Mouse (Mus musculus) liver, embryonic 13.5 days (tissue): ENCODE data around the gene Guca2a. TPM values are rescaled to one million over a fixed set of nuclear protein-coding genes. Genes with fewer than 3 reads are reported as not detected.

Experiments used
- ATAC-seq: fragments of 200-750 bp; cut with Nextera tagmentation; 2 replicates; pipeline ENCODE4 v1.8.0; 2017; ENCODE audit warnings: low read depth, mild to moderate bottlenecking, moderate number of reproducible peaks, moderate library complexity
- DNase-seq: peaks from one replicate; pipeline ENCODE4 v3.0.0; 2022
- H3K27ac ChIP-seq: fragments of 300-500 bp; sonication (generic); 2 replicates; pipeline ENCODE4 v1.5.1; 2015; ENCODE audit warnings: moderate library complexity, mild to moderate bottlenecking, inconsistent platforms
- H3K27me3 ChIP-seq: fragments of 300-500 bp; sonication (generic); 2 replicates; pipeline ENCODE4 v1.6.1; 2015; ENCODE audit warnings: mild to moderate bottlenecking, inconsistent platforms
- H3K36me3 ChIP-seq: fragments of 300-500 bp; sonication (generic); 2 replicates; pipeline ENCODE4 v1.6.1; 2015; ENCODE audit warnings: mild to moderate bottlenecking, inconsistent platforms
- H3K4me1 ChIP-seq: fragments of 300-500 bp; sonication (generic); replicated peaks from 2 replicates; pipeline ENCODE4 v1.6.1; 2015; ENCODE audit warnings: inconsistent platforms
- H3K4me2 ChIP-seq: fragments of 300-500 bp; sonication (generic); 2 replicates; pipeline ENCODE4 v1.6.1; 2015; ENCODE audit warnings: inconsistent platforms, mild to moderate bottlenecking, moderate library complexity
- H3K4me3 ChIP-seq: fragments of 300-500 bp; sonication (generic); replicated peaks from 2 replicates; pipeline ENCODE4 v1.5.1; 2015; ENCODE audit warnings: mild to moderate bottlenecking, inconsistent platforms
- H3K9ac ChIP-seq: fragments of 300-500 bp; sonication (generic); 2 replicates; pipeline ENCODE4 v1.6.1; 2015; ENCODE audit warnings: mild to moderate bottlenecking, inconsistent platforms
- H3K9me3 ChIP-seq: fragments of 300-500 bp; sonication (generic); replicated peaks from 2 replicates; pipeline ENCODE4 v1.6.1; 2016; ENCODE audit warnings: inconsistent platforms
- WGBS: fragments of 180-500 bp; shearing (Covaris S2); methylation state at CpG from one replicate; pipeline ENCODE4 v1.1.7; 2015; ENCODE audit not compliant: insufficient replicate concordance; 5-methylcytosine and 5-hydroxymethylcytosine counted together
- polyA plus RNA-seq: library from polyadenylated mRNA; unstranded; fragments of >200 nt; fragmentation: Nextera tagmentation; extraction: Ambion mirVana; gene quantifications from 2 replicates; pipeline ENCODE4 v1.2.1, GENCODE M21; 2015

Gene Guca2a
- polyA plus RNA-seq, 1 experiment from 2014 or later, result not detected

DNA sequence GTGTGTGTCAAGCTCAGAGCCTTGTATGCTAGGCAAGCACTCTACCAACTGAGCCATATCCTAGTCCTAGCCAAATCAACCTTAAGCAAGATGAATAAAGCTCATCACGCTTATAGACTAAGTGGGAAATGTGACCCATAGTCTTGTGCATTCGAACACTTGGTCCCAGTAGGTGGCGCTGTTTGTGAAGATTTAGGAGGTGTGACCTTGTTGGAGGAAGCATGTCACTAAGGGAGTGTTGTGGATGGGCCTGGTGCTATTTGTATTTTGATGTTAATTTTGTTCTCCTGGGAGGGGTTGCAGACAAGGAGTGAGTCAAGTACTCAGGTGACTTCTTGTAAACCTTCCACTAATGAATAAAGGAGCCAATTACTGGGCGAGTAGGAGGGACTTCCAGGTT lies 5.2 kb downstream of the Guca2a start:
- Histone ChIP-seq H3K4me3 (no peak overlapping the region), H3K4me1 (no peaks in the 10 kb centered on the region), H3K27me3 (no peaks in the 10 kb centered on the region), H3K36me3 (no peaks in the 10 kb centered on the region), H3K9me3 (no peaks in the 10 kb centered on the region; the same call in 1 of the 2 replicates), H3K27ac (no peak overlapping the region), H3K9ac (no peak overlapping the region), H3K4me2 (no peak overlapping the region)
- 66% methylated on average over 4 of the region's 4 CpGs for WGBS
- ATAC-seq, result no peak
- no peak for DNase-seq

DNA sequence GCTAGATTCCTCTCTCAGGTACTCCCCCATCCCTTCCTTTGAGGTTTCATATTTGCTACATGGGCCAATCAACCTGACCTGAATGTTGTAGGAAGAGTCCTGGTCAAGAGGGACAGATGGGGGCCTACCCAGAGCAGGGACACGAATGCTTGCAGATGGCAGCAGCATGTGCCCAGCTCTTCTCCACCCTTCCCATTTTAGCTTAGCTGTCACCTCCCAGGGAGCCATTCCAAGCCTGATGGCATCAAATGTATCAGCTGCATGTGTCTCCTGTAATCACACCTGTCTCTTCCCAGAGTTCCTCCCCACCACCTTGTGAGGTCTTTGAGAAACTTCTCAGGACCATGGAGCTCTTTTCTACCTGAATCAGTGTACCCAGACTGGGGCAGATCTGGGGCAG lies 19.5 kb downstream of the Guca2a start:
- DNase-seq (no peak), ATAC-seq (no peak)
- H3K9ac ChIP-seq, result no peak overlapping the region
- H3K4me1 ChIP-seq, result no peaks in the 10 kb centered on the region
- H3K27me3 ChIP-seq, result no peaks in the 10 kb centered on the region
- no peak overlapping the region for H3K4me3 ChIP-seq
- 50% methylated on average over 1 of the region's 1 CpGs for WGBS
- H3K27ac ChIP-seq, result no peak overlapping the region
- no peaks in the 10 kb centered on the region for H3K9me3 ChIP-seq
- no peak overlapping the region for H3K4me2 ChIP-seq
- no peaks in the 10 kb centered on the region for H3K36me3 ChIP-seq

DNA sequence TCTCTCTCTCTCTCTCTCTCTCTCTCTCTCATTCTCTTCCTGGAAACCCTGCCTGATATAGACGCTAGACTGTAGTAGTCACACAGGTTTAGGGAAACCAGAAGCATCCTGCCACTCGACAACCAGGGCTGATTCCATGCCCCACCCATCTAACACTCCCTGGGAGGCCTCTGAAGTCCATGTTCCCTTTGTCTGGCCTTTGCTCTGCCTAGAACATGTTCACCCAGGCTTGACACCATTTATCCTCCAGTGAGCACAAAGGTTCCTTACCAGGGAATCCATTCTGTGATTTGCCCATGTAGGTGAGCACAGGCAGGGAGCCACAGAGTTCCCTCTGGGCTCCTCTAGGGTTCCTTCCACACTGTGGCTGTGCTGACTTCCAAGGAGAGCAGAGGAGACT lies 20.7 kb downstream of the Guca2a start:
- H3K4me2 ChIP-seq, result no peak overlapping the region

DNA sequence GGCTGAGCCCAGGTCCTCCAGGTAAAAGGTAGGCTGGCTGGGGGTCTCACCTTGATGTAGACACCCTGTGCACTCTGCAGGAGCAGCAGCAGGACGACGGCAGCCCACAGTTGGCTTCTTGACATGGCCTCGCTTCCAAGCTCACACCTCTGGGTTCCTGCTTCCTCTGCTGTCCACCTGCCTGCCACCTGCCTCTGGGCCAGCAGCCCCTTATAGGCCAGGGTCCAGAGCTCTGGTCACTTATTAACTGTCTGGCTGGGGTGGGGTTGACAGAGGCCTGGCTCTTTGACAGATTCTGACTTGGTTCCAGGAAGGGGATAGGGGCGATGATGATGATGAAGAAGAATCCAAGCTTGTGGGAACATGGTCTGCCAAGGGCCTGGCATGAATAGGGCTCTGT lies 21.2 kb downstream of the Guca2a start, which contains the start of gene Guca2b:
Gene Guca2b (minus strand): TSS at position 224 of the 400 bp plus-strand sequence.
- ATAC-seq (no peak), DNase-seq (no peak)
- H3K4me2 ChIP-seq, result no peak within 1 kb of the TSS
- H3K4me3 ChIP-seq, result no peak within 1 kb of the TSS
- H3K9me3 ChIP-seq, result no peaks in the 10 kb centered on the region
- H3K9ac ChIP-seq, result no peak within 1 kb of the TSS
- no peaks in the 10 kb centered on the region for H3K27me3 ChIP-seq
- 55% methylated on average over 4 of the region's 4 CpGs for WGBS
- H3K4me1 ChIP-seq, result no peaks in the 10 kb centered on the region
- H3K27ac ChIP-seq, result no peak within 1 kb of the TSS
- no peaks in the 10 kb centered on the region for H3K36me3 ChIP-seq

More for the DNA sequence above, 20.7 kb downstream of the Guca2a start:
- DNase-seq (no peak), ATAC-seq (no peak)
- Histone ChIP-seq H3K9ac (no peak overlapping the region), H3K4me1 (no peaks in the 10 kb centered on the region), H3K27ac (no peak overlapping the region), H3K4me3 (no peak overlapping the region), H3K36me3 (no peaks in the 10 kb centered on the region), H3K9me3 (no peaks in the 10 kb centered on the region), H3K27me3 (no peaks in the 10 kb centered on the region)
- 8% methylated on average over 1 of the region's 2 CpGs for WGBS

DNA sequence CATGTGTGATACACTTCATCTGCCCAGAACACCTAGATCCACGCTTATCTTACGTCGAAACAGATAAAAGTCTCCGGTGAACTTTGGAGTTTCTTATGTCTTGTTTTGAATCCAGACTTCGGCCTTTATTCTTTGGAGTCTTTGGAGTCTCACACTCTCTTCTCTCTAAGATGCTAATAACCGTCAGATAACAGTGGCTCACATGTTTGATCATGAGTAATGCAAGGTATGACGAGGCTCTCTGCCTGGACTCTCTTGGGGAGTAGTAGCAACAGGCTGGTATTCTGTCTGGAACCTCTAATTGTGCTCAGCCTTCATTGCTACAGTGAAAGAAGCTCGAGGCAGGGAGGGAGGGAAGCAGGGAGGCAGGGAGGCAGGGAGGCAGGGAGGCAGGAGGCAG lies 22.5 kb downstream of the Guca2a start:
- no peak overlapping the region for H3K4me2 ChIP-seq
- H3K4me1 ChIP-seq, result no peaks in the 10 kb centered on the region
- no peak for DNase-seq
- no peaks in the 10 kb centered on the region for H3K27me3 ChIP-seq
- no peaks in the 10 kb centered on the region for H3K9me3 ChIP-seq
- H3K4me3 ChIP-seq, result no peak overlapping the region
- H3K36me3 ChIP-seq, result no peaks in the 10 kb centered on the region
- no peak for ATAC-seq
- H3K27ac ChIP-seq, result no peak overlapping the region
- WGBS, result 67% methylated on average over 8 of the region's 8 CpGs
- H3K9ac ChIP-seq, result no peak overlapping the region

DNA sequence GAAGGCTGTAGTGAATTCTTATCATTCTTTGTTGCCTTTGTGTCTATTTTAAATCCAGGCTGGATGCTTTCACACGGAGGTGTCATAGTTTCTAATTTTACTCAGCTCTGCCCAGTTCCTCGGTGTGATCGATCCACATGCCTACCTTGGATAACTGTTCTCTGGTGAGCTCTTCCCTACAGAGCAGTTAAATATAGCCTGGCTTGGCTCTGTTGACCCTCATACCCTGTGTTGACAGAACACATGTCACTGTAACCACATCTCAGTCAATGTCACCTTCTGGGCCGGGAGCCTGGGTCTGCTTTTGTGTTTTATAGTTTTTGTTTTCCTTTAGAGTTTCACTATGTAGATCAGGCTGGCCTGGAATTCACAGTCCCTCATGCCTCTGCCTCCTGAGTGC lies 24.6 kb downstream of the Guca2a start:
- H3K4me3 ChIP-seq, result no peak overlapping the region
- no peak overlapping the region for H3K9ac ChIP-seq
- H3K4me2 ChIP-seq, result no peak overlapping the region
- H3K9me3 ChIP-seq, result no peaks in the 10 kb centered on the region
- H3K27me3 ChIP-seq, result no peaks in the 10 kb centered on the region
- H3K36me3 ChIP-seq, result no peaks in the 10 kb centered on the region
- no peak for DNase-seq
- 58% methylated on average over 4 of the region's 4 CpGs for WGBS
- H3K4me1 ChIP-seq, result no peaks in the 10 kb centered on the region
- no peak overlapping the region for H3K27ac ChIP-seq
- ATAC-seq, result no peak

DNA sequence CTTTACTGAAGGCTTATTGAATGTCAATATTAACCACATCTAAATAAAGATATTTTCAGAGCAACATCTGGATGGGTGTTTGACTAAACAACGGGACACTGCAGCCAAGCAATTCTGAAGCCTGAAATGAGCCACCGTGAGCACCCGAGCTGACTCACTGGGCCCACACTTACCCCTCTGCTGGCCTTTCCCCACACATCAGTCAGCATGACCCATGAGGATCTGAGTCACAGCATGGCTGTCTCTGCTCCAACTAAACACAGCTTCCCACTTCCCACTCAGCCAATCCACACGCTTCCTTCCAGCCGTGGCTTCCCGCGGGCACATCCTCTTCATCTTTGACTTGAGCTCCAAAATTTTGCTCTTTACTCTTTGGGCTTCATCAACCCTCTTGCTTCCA lies 25.5 kb downstream of the Guca2a start:
- Histone ChIP-seq H3K4me3 (no peak overlapping the region), H3K9me3 (no peaks in the 10 kb centered on the region), H3K9ac (no peak overlapping the region), H3K36me3 (no peaks in the 10 kb centered on the region), H3K4me2 (no peak overlapping the region), H3K27me3 (no peaks in the 10 kb centered on the region), H3K27ac (no peak overlapping the region), H3K4me1 (no peaks in the 10 kb centered on the region)
- 72% methylated on average over 7 of the region's 7 CpGs for WGBS
- ATAC-seq (no peak), DNase-seq (no peak)

DNA sequence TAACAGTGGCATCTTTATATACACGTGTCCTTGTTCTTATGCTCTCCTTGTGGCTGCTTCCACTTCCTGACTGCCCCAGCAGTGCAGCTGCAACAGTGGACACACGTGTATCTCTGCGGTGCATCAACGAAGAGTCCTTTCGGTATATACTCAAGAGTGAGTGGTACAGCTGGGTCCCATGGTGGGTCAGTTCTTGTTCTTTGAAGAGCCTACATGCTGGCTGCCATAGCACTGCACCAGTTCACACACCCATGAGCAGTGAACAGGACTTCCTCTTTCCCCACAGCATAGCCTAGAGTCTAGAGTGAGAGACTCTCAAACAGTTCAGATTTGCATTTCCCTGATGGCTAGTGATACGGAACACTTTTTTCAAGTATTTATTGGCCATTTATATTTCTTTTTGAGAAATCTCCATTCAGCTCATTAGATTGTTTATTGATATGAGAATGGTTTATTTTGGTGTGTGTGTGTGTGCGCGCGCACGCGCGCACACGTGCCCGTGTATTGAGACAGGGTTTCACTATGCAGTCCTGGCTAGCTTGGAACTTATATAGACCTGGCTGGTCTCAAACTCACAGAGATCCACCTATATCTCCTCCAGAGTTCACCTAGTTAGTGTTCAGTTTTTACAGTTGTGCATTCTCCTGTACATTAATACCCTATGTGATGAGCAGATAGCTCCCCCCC lies 26.0 kb downstream of the Guca2a start:
- DNase-seq (no peak), ATAC-seq (no peak)
- H3K9ac ChIP-seq, result no peak overlapping the region
- no peak overlapping the region for H3K27ac ChIP-seq
- H3K4me2 ChIP-seq, result no peak overlapping the region
- 82% methylated on average over 14 of the region's 14 CpGs for WGBS
- H3K27me3 ChIP-seq, result no peaks in the 10 kb centered on the region
- no peaks in the 10 kb centered on the region for H3K4me1 ChIP-seq
- no peak overlapping the region for H3K4me3 ChIP-seq
- no peaks in the 10 kb centered on the region for H3K9me3 ChIP-seq
- H3K36me3 ChIP-seq, result no peaks in the 10 kb centered on the region

DNA sequence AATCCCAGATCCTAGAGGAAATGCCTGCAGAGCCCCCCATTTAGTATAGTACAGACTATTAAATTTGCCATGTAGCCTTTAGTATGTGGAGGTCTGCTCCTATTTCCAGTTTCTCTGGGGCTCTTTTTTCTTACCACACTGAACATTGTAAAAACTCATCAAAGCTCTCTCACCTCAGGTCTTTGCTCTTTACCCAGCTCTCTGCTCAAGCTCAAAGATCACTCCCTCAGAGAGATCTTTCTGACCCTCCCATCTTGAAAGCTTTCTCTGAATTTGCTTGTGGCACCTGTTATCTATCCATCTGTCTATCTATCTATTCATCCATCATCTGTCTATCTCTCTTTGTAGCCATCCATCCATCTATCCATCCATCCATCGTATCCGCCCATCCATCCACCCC lies 27.7 kb downstream of the Guca2a start:
- H3K9ac ChIP-seq, result no peak overlapping the region
- H3K4me1 ChIP-seq, result no peaks in the 10 kb centered on the region
- no peak overlapping the region for H3K4me3 ChIP-seq
- 70% methylated on average over 2 of the region's 2 CpGs for WGBS
- no peak overlapping the region for H3K4me2 ChIP-seq
- H3K27me3 ChIP-seq, result no peaks in the 10 kb centered on the region
- ATAC-seq (no peak), DNase-seq (no peak)
- H3K27ac ChIP-seq, result no peak overlapping the region
- H3K9me3 ChIP-seq, result no peaks in the 10 kb centered on the region
- H3K36me3 ChIP-seq, result no peaks in the 10 kb centered on the region

DNA sequence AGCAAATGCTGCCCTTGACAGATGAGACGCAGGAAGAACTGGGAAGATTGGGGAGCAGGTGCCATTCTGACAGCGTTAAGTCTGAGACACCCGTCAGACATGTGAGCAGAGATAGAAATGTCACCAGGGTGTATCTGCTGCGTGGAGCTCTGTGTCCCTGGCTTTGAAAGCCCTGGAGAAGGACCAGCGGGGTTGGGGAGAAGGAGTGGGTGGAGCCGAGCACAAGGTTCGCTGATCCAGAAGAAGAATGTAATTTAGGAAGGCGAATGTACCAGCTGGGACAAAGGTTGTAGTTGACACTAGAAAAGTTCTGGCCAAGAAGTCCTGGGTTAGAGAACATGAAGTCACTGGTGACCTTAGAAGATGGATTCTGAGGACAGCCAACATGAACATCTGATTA lies 28.6 kb downstream of the Guca2a start:
- no peak overlapping the region for H3K4me3 ChIP-seq
- no peaks in the 10 kb centered on the region for H3K9me3 ChIP-seq
- H3K4me1 ChIP-seq, result no peaks in the 10 kb centered on the region
- H3K4me2 ChIP-seq, result no peak overlapping the region
- no peak overlapping the region for H3K27ac ChIP-seq
- ATAC-seq (no peak), DNase-seq (no peak)
- no peak overlapping the region for H3K9ac ChIP-seq
- H3K36me3 ChIP-seq, result no peaks in the 10 kb centered on the region
- 61% methylated on average over 8 of the region's 8 CpGs for WGBS
- no peaks in the 10 kb centered on the region for H3K27me3 ChIP-seq

DNA sequence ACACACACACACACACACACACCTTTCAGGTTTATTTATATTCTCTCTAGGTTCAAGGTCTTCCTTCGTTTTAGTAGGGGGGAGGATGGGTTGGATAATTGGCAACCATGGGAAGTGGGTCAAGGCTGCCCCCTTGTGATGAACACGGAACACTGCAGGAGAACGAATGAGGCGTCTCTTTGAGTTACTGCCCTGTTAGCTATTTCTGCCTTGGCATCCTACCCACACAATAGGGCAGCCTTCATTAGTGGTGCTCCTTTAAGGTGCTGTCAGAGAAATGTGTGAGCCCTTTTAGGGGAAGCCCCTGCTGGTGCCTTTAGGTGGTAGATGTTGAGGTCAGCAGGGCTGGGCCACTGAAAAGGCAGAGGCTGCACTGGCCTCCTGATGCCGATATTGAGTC lies 29.9 kb downstream of the Guca2a start:
- 20% methylated on average over 5 of the region's 5 CpGs for WGBS
- Histone ChIP-seq H3K27ac (no peak overlapping the region), H3K4me1 (no peaks in the 10 kb centered on the region), H3K4me2 (no peak overlapping the region), H3K4me3 (no peak overlapping the region), H3K36me3 (no peaks in the 10 kb centered on the region), H3K9ac (no peak overlapping the region), H3K27me3 (no peaks in the 10 kb centered on the region), H3K9me3 (no peaks in the 10 kb centered on the region)
- DNase-seq, result no peak
- ATAC-seq, result no peak

DNA sequence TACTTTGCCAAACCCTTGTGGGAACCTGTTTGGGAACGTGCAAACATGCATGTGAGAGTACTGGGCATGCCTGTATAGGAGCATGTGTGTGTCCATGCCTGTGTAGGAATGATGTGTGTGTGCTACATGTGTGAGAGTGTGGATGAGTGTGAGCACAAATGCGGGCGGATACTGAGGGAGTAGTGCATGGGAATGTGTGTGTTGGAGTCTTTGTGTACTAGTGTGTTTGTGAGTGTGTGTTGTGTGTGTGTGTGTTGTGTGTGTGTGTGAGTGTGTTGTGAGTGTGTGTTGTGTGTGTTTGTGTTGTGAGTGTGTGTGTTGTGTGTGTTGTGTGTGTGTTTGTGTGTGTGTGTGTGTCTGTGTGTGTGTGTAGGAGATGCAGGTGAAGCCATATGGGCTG lies 30.7 kb downstream of the Guca2a start:
- no peaks in the 10 kb centered on the region for H3K4me1 ChIP-seq
- no peaks in the 10 kb centered on the region for H3K9me3 ChIP-seq
- H3K9ac ChIP-seq, result no peak overlapping the region
- H3K4me2 ChIP-seq, result no peak overlapping the region
- H3K27ac ChIP-seq, result no peak overlapping the region
- DNase-seq (no peak), ATAC-seq (no peak)
- H3K27me3 ChIP-seq, result no peaks in the 10 kb centered on the region
- WGBS, result 69% methylated on average over 3 of the region's 3 CpGs
- no peaks in the 10 kb centered on the region for H3K36me3 ChIP-seq
- no peak overlapping the region for H3K4me3 ChIP-seq
